Mouse (Mus musculus): ENCODE measurements around the gene Tmem203. TPM values are rescaled to one million over a fixed set of nuclear protein-coding genes. Genes with fewer than 3 reads are reported as not detected.

Tmem203 gene
- total RNA-seq, 2 experiments from 2014 or later, result 34.3 to 38.0 TPM

- DNase-seq (ENCODE audit: low spot score in 2 of 2), result peak; percentile 72 to 74
These were observed 35.0 kb downstream of the Tmem203 start for GRCm38 (mm10) chr2:25290101-25290815.

DNA sequence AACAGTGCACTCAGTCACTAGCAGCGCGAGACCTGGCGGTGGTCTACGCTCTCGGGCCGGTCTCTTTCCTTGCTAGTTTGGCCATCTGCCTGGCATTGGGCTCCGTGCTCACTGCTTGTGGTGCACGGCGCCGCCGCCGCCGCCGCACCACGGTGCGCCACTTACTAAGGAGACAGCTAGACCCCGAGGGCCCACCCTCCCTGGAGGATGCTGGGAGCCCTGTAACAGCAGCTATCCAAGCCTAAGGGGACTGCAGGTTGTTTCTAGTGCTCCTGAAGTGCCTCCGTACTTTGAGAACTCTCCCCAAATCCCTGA lies 35.5 kb downstream of the Tmem203 start:
- peak; percentile 57 to 62 for DNase-seq (ENCODE audit: low spot score in 2 of 2)

- no peak for DNase-seq (ENCODE audit: low spot score in 2 of 2)
These were observed 36.2 kb downstream of the Tmem203 start for GRCm38 (mm10) chr2:25291184-25292053.

- no peak for DNase-seq (ENCODE audit: low spot score in 2 of 2)
These were observed 36.9 kb downstream of the Tmem203 start for GRCm38 (mm10) chr2:25292054-25292544.

DNA sequence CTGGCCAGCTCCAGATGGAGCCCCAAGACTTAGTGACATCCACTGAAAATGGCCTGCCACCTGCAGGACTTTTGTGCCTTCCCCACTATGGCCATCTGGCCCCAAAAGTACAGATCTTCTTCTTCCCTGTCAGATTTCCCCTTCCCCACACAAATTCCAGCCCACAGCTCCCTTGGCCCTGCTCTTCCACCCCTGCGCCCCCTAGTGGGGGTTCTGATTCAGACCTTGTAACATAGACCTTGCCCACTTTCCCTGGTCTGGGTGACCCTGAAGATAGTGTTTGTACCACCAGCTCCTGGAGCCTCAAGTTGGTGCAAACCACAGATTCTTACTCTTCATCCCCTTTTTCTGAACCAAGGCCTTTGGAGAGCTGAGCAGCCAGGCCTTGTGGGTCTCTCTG lies 37.6 kb downstream of the Tmem203 start:
- DNase-seq (ENCODE audit: low spot score in 2 of 2), result peak; percentile 74 to 75

GRCm38 (mm10) chr2:25293706-25294105 lies 38.5 kb downstream of the Tmem203 start:
- no peak for DNase-seq (ENCODE audit: low spot score in 2 of 2)

DNA sequence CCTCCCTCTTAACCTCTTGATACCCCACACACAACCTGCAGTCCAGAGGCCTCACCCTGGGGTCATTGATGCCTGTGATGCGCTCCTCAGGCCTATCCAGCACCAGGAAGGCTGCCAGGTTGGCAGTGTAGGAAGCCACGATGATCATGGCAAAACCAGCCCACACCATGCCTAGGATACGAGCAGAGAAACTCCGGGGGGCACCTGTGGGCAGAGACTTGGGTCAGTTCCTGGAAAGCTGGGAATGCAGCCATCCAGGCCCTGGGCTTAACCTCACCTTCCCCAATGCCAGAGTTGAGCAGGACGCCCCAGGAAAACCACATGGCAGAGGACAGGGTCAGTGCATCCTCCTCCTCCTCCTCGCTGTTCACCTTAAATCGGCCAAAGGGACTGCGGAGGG lies 41.9 kb downstream of the Tmem203 start:
- no peak for DNase-seq (ENCODE audit: low spot score in 2 of 2)

- no peak for DNase-seq (ENCODE audit: low spot score in 2 of 2)
These were observed 42.8 kb downstream of the Tmem203 start for GRCm38 (mm10) chr2:25298046-25298445.

DNA sequence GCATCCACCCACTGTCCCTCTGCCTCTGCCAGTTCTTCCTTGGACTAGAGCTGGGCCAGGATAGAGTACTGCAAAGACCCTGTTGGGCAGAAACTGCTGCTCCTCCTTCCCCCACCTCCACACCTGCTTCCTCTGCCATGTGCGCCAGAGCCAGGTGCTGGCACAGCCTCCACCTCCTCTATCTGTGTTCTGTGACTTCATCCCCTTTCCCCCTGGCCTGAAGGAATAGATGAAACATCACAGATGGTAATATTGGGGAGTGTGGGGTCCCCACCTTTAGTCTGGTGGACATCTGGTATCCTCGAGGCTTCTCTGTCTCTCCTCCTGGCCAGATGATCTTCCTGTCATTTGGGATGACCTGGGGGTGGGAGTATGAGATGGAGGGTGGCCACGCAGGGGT lies 48.2 kb downstream of the Tmem203 start:
- DNase-seq (ENCODE audit: low spot score in 2 of 2), result no peak

- DNase-seq (ENCODE audit: low spot score in 2 of 2), result no peak
These were observed 48.9 kb downstream of the Tmem203 start for GRCm38 (mm10) chr2:25303931-25304656.

GRCm38 (mm10) chr2:25304657-25305541 lies 49.7 kb downstream of the Tmem203 start:
- DNase-seq (ENCODE audit: low spot score in 2 of 2), result peak; percentile 40 to 50

Other genes starting within 250 kb of the Tmem203 start
- 1,000 to 10,000 TPM in 1 of 2 experiments, 100 to 1,000 TPM in 1; 982 to 1,031 TPM for gene Nsmf, start 201.1 kb upstream of the Tmem203 start, total RNA-seq (2021)
- not detected for gene Entpd8, start 175.1 kb upstream of the Tmem203 start, total RNA-seq (2021)
- not detected for gene Noxa1, start 160.3 kb upstream of the Tmem203 start, total RNA-seq (2021)
- 10 to 100 TPM; 38.1 to 49.8 TPM for gene Nrarp, start 74.7 kb upstream of the Tmem203 start, total RNA-seq (2021)
- 1 to 10 TPM; 1.7 to 2.0 TPM for gene Tor4a, start 58.6 kb upstream of the Tmem203 start, total RNA-seq (2021)
- gene Nelfb, start 44.0 kb upstream of the Tmem203 start, total RNA-seq (2021), result 10 to 100 TPM; 50.7 to 51.7 TPM
- not detected for gene Stpg3, start 40.8 kb upstream of the Tmem203 start, total RNA-seq (2021)
- not detected for gene Fam166a, start 36.7 kb upstream of the Tmem203 start, total RNA-seq (2021)
- 100 to 1,000 TPM; 415 to 455 TPM for gene Tubb4b, start 30.7 kb upstream of the Tmem203 start, total RNA-seq (2021)
- gene Slc34a3, start 21.1 kb upstream of the Tmem203 start, total RNA-seq (2021), result not detected
- gene Rnf224, start 18.7 kb upstream of the Tmem203 start, total RNA-seq (2021), result not detected
- gene Rnf208, start 13.2 kb upstream of the Tmem203 start, total RNA-seq (2021), result 100 to 1,000 TPM; 195 to 202 TPM
- not detected for gene Cysrt1, start 13.0 kb upstream of the Tmem203 start, total RNA-seq (2021)
- 1 to 10 TPM; 3.6 to 3.7 TPM for gene AL732309.1, start 8.6 kb upstream of the Tmem203 start, total RNA-seq (2021)
- gene Tprn, start 7.2 kb downstream of the Tmem203 start, total RNA-seq (2021), result 10 to 100 TPM; 21.1 to 23.2 TPM
- gene Ssna1, start 17.0 kb downstream of the Tmem203 start, total RNA-seq (2021), result 10 to 100 TPM; 69.1 to 70.1 TPM
- 10 to 100 TPM; 66.6 to 72.1 TPM for gene Anapc2, start 17.0 kb downstream of the Tmem203 start, total RNA-seq (2021)
- gene Tmem210, start 32.7 kb downstream of the Tmem203 start, total RNA-seq (2021), result not detected
- gene Lrrc26, start 34.5 kb downstream of the Tmem203 start, total RNA-seq (2021), result not detected
- 100 to 1,000 TPM; 419 to 451 TPM for gene Grin1, start 63.7 kb downstream of the Tmem203 start, total RNA-seq (2021)
- 10 to 100 TPM; 49.0 to 59.9 TPM for gene Man1b1, start 76.9 kb downstream of the Tmem203 start, total RNA-seq (2021)
- 10 to 100 TPM; 24.7 to 29.4 TPM for gene Dpp7, start 100.9 kb downstream of the Tmem203 start, total RNA-seq (2021)
- 10 to 100 TPM in 1 of 2 experiments, 1 to 10 TPM in 1; 9.2 to 11.8 TPM for gene Uap1l1, start 110.2 kb downstream of the Tmem203 start, total RNA-seq (2021)
- 10 to 100 TPM; 11.9 to 15.3 TPM for gene Sapcd2, start 116.9 kb downstream of the Tmem203 start, total RNA-seq (2021)
- gene Entpd2, start 140.4 kb downstream of the Tmem203 start, total RNA-seq (2021), result 10 to 100 TPM; 22.3 to 23.4 TPM
- 100 to 1,000 TPM; 402 to 418 TPM for gene Npdc1, start 143.9 kb downstream of the Tmem203 start, total RNA-seq (2021)
- gene Fut7, start 167.8 kb downstream of the Tmem203 start, total RNA-seq (2021), result under 1 TPM; 0.31 to 0.81 TPM
- 100 to 1,000 TPM; 140 to 141 TPM for gene Abca2, start 173.3 kb downstream of the Tmem203 start, total RNA-seq (2021)
- gene Clic3, start 201.4 kb downstream of the Tmem203 start, total RNA-seq (2021), result under 1 TPM in 1 of 2 experiments, not detected in 1; 0.58 TPM
- gene Paxx, start 205.7 kb downstream of the Tmem203 start, total RNA-seq (2021), result 10 to 100 TPM; 52.1 to 57.7 TPM
- gene Ptgds, start 214.6 kb downstream of the Tmem203 start, total RNA-seq (2021), result 100 to 1,000 TPM; 234 to 420 TPM
- gene Lcn12, start 238.5 kb downstream of the Tmem203 start, total RNA-seq (2021), result not detected
- gene Fbxw5, start 245.3 kb downstream of the Tmem203 start, total RNA-seq (2021), result 100 to 1,000 TPM; 130 to 134 TPM
- gene C8g, start 246.3 kb downstream of the Tmem203 start, total RNA-seq (2021), result 1 to 10 TPM; 1.5 to 1.7 TPM

Data from layer of hippocampus, postnatal 14 days (tissue).